Mouse (Mus musculus): ENCODE data around the gene Asb2. TPM values are rescaled to one million over a fixed set of nuclear protein-coding genes. Genes with fewer than 3 reads are reported as not detected.

Gene Asb2
- total and polyA plus RNA-seq, 3 experiments: 3.0 to 5.3 (median 4.1) TPM

DNA sequence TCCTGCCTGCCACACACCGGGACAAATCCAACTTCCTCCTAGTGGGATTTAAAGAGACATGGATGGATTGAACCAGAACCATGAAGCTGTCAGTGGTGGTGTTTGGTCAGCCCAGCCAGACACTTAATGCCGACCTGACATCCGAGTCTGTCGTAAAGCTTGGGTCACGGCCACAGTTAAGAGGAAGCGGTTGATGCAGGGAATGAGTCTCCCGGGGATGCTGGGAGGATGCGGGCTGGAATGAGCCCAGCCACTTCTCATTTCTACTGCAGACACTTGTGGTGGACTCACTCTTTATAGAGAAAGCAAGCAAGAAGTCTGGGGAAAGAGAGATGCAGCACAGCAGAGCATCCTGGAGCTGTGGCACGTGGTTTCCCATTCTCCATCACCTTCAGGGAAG is 55.3 kb downstream of the Asb2 start:
- H3K36me3 ChIP-seq (replicated peaks in 1 of 2; ENCODE audit: control insufficient read depth in 1 of 2, insufficient read depth in 1 of 2, low read length in 1 of 2): no peaks in the 10 kb centered on the region
- dilution Hi-C loops (cut with MboI; ENCODE audit: extremely low pct_ligation_motif_present, extremely low pct_unique_long_range_greater_than_20kb, low sequenced_read_pairs) (no loop called here), in situ Hi-C loops (cut with MboI; ENCODE audit: low pct_ligation_motif_present, low pct_unique_long_range_greater_than_20kb, low sequenced_read_pairs) (no loop called here)
- no peak for TF ChIP-seq KAT2A (IDR thresholded peaks at IDR 0.05; ENCODE audit: insufficient replicate concordance, low read length)
- no peak for TF ChIP-seq UBTF (IDR thresholded peaks at IDR 0.05; ENCODE audit: low read depth, low read length)
- no peak for TF ChIP-seq E2F4 (IDR thresholded peaks at IDR 0.05; ENCODE audit: insufficient replicate concordance, low read depth, low read length)
- no peak for TF ChIP-seq NELFE (IDR thresholded peaks at IDR 0.05; ENCODE audit: low read depth, low read length)
- no peak for TF ChIP-seq ETS1 (conservative IDR thresholded peaks at IDR 0.05; ENCODE audit: low read depth, low read length)
- peaks cover 6% of the 10 kb centered on the region for H3K9me3 ChIP-seq (replicated peaks; ENCODE audit: low read length)
- no peak overlapping the region for H3K4me2 ChIP-seq (ENCODE audit: insufficient read depth, low read depth, poor library complexity, severe bottlenecking)
- H3K9ac ChIP-seq (ENCODE audit: insufficient read depth, low read depth): no peak overlapping the region
- no peak for DNase-seq (ENCODE audit: extremely low read depth)
- H3K27ac ChIP-seq (ENCODE audit: insufficient read depth, low read depth): no peak overlapping the region
- no peaks in the 10 kb centered on the region for H3K79me2 ChIP-seq (replicated peaks; ENCODE audit: control insufficient read depth, extremely low read depth, insufficient read depth, poor library complexity, severe bottlenecking)
- no peaks in the 10 kb centered on the region for H3K4me1 ChIP-seq (ENCODE audit: control insufficient read depth in 1 of 2, insufficient read depth in 2 of 2)
- H3K27me3 ChIP-seq (replicated peaks): peaks cover 3% of the 10 kb centered on the region
- H3K4me3 ChIP-seq (replicated peaks in 1 of 3; ENCODE audit: low read depth in 2 of 3, low read length in 2 of 3, poor library complexity in 1 of 3): no peak overlapping the region

DNA sequence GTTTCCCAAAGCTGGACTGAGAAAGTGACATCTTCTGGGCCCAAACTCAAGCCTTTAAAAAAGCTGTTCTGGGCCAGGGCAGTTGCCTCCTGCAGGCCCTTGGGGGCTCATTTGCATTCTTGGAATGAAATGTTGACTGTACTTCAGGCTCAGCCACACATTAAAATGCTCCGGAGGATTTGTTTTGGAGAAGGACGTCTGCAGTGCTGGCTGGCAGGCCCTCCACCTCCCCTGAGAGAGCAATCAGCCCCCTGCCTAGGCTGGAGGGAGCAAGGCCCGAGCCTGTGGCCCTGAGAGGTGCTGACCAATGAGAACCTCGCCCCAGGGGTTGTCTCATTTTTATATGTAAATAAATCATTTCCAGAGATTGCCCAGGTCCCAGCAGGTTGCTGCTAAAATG is 59.5 kb downstream of the Asb2 start:
- Histone ChIP-seq H3K36me3 (replicated peaks in 1 of 2; ENCODE audit: control insufficient read depth in 1 of 2, insufficient read depth in 1 of 2, low read length in 1 of 2) (no peaks in the 10 kb centered on the region), H3K9ac (ENCODE audit: insufficient read depth, low read depth) (no peak overlapping the region), H3K9me3 (replicated peaks; ENCODE audit: low read length) (peaks cover 2% of the 10 kb centered on the region), H3K4me1 (ENCODE audit: control insufficient read depth in 1 of 2, insufficient read depth in 2 of 2) (no peaks in the 10 kb centered on the region), H3K27me3 (replicated peaks) (peaks cover 2% of the 10 kb centered on the region), H3K27ac (ENCODE audit: insufficient read depth, low read depth) (no peak overlapping the region), H3K4me2 (ENCODE audit: insufficient read depth, low read depth, poor library complexity, severe bottlenecking) (no peak overlapping the region), H3K4me3 (replicated peaks in 1 of 3; ENCODE audit: low read depth in 2 of 3, low read length in 2 of 3, poor library complexity in 1 of 3) (no peak overlapping the region), H3K79me2 (replicated peaks; ENCODE audit: control insufficient read depth, extremely low read depth, insufficient read depth, poor library complexity, severe bottlenecking) (no peaks in the 10 kb centered on the region)
- TF ChIP-seq MAFK (IDR thresholded peaks at IDR 0.05; ENCODE audit: insufficient replicate concordance, low read length): no peak
- no peak for TF ChIP-seq SIN3A (IDR thresholded peaks at IDR 0.05; ENCODE audit: low read length)
- no peak for TF ChIP-seq NELFE (IDR thresholded peaks at IDR 0.05; ENCODE audit: low read depth, low read length)
- TF ChIP-seq CHD1 (IDR thresholded peaks at IDR 0.05; ENCODE audit: low read depth, low read length): no peak
- no peak for TF ChIP-seq SMC3 (IDR thresholded peaks at IDR 0.05; ENCODE audit: low read depth, low read length)
- TF ChIP-seq RAD21 (IDR thresholded peaks at IDR 0.05; ENCODE audit: low read depth, low read length): no peak
- no peak for TF ChIP-seq CTCF (conservative IDR thresholded peaks at IDR 0.05 in 1 of 2, IDR thresholded peaks at IDR 0.05 in 1 of 2; ENCODE audit: low read depth in 2 of 2, low read length in 2 of 2)
- TF ChIP-seq ZMIZ1 (IDR thresholded peaks at IDR 0.05; ENCODE audit: low read depth, low read length): no peak
- TF ChIP-seq POLR2AphosphoS2 (IDR thresholded peaks at IDR 0.05; ENCODE audit: low read depth, low read length): no peak
- no peak for TF ChIP-seq JUND (conservative IDR thresholded peaks at IDR 0.05; ENCODE audit: low read depth, low read length)
- TF ChIP-seq JUN (IDR thresholded peaks at IDR 0.05; ENCODE audit: insufficient read depth, low read depth, low read length): no peak
- no peak for TF ChIP-seq USF2 (conservative IDR thresholded peaks at IDR 0.05; ENCODE audit: low read depth, low read length)
- in situ Hi-C loops (cut with MboI; ENCODE audit: low pct_ligation_motif_present, low pct_unique_long_range_greater_than_20kb, low sequenced_read_pairs) (loop anchor here (5.0 kb wide), 1 partner anchor 34 kb away; no protein-coding TSS in a partner anchor), dilution Hi-C loops (cut with MboI; ENCODE audit: extremely low pct_ligation_motif_present, extremely low pct_unique_long_range_greater_than_20kb, low sequenced_read_pairs) (no loop called here)
- no peak for DNase-seq (ENCODE audit: extremely low read depth)
